Mouse (Mus musculus) kidney, postnatal 0 days (tissue): Measurements from ENCODE around the gene Efcc1. TPM values are rescaled to one million over a fixed set of nuclear protein-coding genes. Genes with fewer than 3 reads are reported as not detected.

Experiments used
- ATAC-seq: fragments of 200-750 bp; cut with Nextera tagmentation; replicated peaks from 2 replicates; pipeline ENCODE4 v1.8.0; 2017; ENCODE audit warnings: low read depth, moderate number of reproducible peaks, moderate TSS enrichment, moderate library complexity; ENCODE audit not compliant: low FRiP score
- DNase-seq: peaks from one replicate; pipeline ENCODE4 v3.0.0-alpha.2; 2016; ENCODE audit warnings: low spot score
- H3K27ac ChIP-seq: fragments of 300-500 bp; sonication (generic); 2 replicates; pipeline ENCODE4 v1.5.1; 2014; ENCODE audit warnings: mild to moderate bottlenecking
- H3K27me3 ChIP-seq: fragments of 300-500 bp; sonication (generic); 2 replicates; pipeline ENCODE4 v1.6.1; 2014; ENCODE audit warnings: low read length, mixed read lengths; ENCODE audit not compliant: insufficient read depth
- H3K36me3 ChIP-seq: fragments of 300-500 bp; sonication (generic); 2 replicates; pipeline ENCODE4 v1.6.1; 2014; ENCODE audit warnings: low read length, mixed read lengths; ENCODE audit not compliant: insufficient read depth
- H3K4me1 ChIP-seq: fragments of 300-500 bp; sonication (generic); replicated peaks from 2 replicates; pipeline ENCODE4 v1.6.1; 2014; ENCODE audit warnings: antibody characterized with exemption, low read length, mixed read lengths; ENCODE audit not compliant: insufficient read depth
- H3K4me2 ChIP-seq: fragments of 300-500 bp; sonication (generic); 2 replicates; pipeline ENCODE4 v1.6.1; 2014; ENCODE audit warnings: mild to moderate bottlenecking, low read length, moderate library complexity, mixed read lengths
- H3K4me3 ChIP-seq: fragments of 300-500 bp; sonication (generic); replicated peaks from 2 replicates; pipeline ENCODE4 v1.5.1; 2014; ENCODE audit warnings: low read depth, low read length
- H3K9ac ChIP-seq: fragments of 300-500 bp; sonication (generic); 2 replicates; pipeline ENCODE4 v1.6.1; 2014; ENCODE audit warnings: low read depth, low read length
- H3K9me3 ChIP-seq: fragments of 300-500 bp; sonication (generic); replicated peaks from 2 replicates; pipeline ENCODE4 v1.6.1; 2016; ENCODE audit warnings: low read length, inconsistent platforms, mixed read lengths
- CTCF ChIP-seq: IDR thresholded peaks from 2 replicates; pipeline ENCODE4 v1.5.1; 2016; ENCODE audit warnings: antibody characterized with exemption, low read depth, mild to moderate bottlenecking, moderate library complexity
- WGBS: fragments of 180-500 bp; shearing (Covaris S2); extraction: QIAGEN DNeasy Blood & Tissue Kit; methylation state at CpG from one replicate; pipeline ENCODE4 v1.1.7; 2014; 5-methylcytosine and 5-hydroxymethylcytosine counted together
- polyA plus RNA-seq: library from polyadenylated mRNA; unstranded; fragments of >200 nt; fragmentation: Nextera tagmentation; extraction: Ambion mirVana; gene quantifications from 2 replicates; pipeline ENCODE4 v1.2.1, GENCODE M21; 2015

Gene Efcc1
- polyA plus RNA-seq, 1 experiment from 2014 or later: 2.0 TPM

DNA sequence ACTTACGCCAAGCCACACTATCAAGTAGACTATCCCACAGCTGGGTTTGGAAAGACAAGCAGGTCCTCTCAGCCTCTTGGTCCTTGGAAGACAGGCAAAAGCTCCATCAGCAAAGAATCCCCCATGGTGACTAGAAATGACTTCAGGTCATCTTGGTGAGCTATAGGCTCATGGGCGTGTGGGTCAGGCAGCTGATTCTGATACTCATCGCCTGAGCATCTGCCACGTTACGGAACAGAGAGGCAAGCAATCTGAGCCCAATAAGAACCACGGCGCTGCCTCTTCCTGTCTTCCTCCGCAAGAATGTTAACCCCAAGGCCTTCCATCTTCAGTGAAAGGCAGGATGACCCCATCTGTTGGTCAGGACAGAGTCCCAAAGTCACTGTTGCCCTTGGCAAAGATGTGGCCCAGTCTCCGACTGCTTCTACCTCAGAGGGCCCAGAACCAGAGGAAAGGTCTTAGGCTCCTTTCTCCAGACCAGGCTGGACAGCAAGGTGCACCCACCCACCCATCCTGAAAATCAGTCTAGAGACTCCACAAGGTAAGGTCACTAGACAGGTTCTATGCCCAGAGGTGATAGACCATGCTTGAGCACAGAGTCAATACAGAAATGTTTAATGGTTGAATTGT, 57.7 kb downstream of the Efcc1 start:
- Histone ChIP-seq H3K4me1 (peaks cover 9% of the 10 kb centered on the region), H3K9me3 (no peaks in the 10 kb centered on the region), H3K4me2 (no peak overlapping the region), H3K27ac (no peak overlapping the region), H3K9ac (no peak overlapping the region), H3K36me3 (peaks cover 11% of the 10 kb centered on the region), H3K4me3 (no peak overlapping the region), H3K27me3 (no peaks in the 10 kb centered on the region)
- DNase-seq (no peak), ATAC-seq (no peak)
- 82% methylated on average over 9 of the region's 9 CpGs for WGBS
- TF ChIP-seq CTCF: no peak

DNA sequence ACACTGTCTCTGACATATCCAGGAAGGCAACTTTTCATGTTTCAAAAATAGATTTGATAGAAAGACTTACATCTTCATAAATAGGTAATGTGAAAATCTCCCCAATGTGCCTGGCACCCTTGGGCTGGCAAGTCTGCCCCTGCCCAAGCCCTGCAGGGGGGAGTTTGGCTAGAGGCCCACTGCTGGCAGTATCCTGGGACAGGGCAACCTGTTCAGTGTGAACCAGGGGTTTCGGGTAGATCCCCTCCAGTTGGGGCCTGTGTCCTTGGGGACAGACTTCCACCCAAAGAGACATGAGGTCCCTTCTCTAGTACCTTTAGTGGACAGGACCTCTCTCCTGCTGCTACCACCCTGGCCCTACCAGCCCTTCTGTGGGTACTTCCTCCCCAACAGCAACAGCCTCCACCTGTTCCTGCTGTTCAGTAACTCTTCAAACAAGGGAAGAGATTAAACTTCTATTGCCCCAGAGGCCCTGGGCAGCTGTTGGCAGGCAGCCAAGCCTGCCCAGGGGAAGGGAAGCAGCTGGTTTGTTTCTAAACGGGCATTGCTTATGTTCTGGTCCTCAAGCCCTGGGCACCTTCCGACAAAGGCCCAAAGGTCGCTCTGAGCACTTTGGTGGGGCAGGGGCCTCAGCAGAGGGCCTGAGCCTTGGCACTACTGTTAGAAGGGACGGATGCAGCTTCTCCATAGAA, 58.4 kb downstream of the Efcc1 start:
- Histone ChIP-seq H3K4me1 (peaks cover 9% of the 10 kb centered on the region), H3K27ac (peak overlapping the region; percentile 62), H3K4me2 (no peak overlapping the region), H3K4me3 (no peak overlapping the region), H3K9ac (no peak overlapping the region), H3K36me3 (peaks cover 11% of the 10 kb centered on the region), H3K27me3 (no peaks in the 10 kb centered on the region), H3K9me3 (no peaks in the 10 kb centered on the region)
- WGBS: 35% methylated on average over 5 of the region's 5 CpGs
- ATAC-seq (peak; percentile 14; the same call in 1 of the 2 replicates), DNase-seq (peak; percentile 62)
- TF ChIP-seq CTCF: no peak

DNA sequence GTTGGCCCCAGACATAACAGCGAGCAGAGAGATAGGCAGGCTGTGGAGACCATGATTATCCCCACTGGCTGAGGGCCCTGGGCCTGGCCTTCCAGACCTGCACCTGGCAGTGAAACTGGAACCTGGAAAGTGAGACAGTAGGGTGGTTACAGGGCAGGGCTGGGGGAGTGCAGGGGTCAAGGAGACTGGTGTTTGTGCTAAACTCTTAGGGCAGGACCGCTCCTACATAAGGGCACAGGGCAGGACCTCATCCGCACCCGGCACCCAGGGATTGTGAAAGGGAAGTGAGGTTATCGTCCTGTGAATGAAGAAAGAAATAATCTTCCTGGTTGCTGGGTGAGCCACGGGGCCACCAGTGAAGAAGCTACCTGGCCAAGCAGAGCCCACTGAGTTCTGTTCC, 59.1 kb downstream of the Efcc1 start:
- no peak for DNase-seq
- Histone ChIP-seq H3K4me3 (no peak overlapping the region), H3K36me3 (peaks cover 11% of the 10 kb centered on the region), H3K27me3 (no peaks in the 10 kb centered on the region), H3K4me2 (no peak overlapping the region), H3K4me1 (peaks cover 9% of the 10 kb centered on the region), H3K27ac (peak overlapping the region; percentile 62), H3K9me3 (no peaks in the 10 kb centered on the region), H3K9ac (no peak overlapping the region)
- no peak for ATAC-seq
- WGBS: 64% methylated on average over 6 of the region's 6 CpGs
- no peak for TF ChIP-seq CTCF

DNA sequence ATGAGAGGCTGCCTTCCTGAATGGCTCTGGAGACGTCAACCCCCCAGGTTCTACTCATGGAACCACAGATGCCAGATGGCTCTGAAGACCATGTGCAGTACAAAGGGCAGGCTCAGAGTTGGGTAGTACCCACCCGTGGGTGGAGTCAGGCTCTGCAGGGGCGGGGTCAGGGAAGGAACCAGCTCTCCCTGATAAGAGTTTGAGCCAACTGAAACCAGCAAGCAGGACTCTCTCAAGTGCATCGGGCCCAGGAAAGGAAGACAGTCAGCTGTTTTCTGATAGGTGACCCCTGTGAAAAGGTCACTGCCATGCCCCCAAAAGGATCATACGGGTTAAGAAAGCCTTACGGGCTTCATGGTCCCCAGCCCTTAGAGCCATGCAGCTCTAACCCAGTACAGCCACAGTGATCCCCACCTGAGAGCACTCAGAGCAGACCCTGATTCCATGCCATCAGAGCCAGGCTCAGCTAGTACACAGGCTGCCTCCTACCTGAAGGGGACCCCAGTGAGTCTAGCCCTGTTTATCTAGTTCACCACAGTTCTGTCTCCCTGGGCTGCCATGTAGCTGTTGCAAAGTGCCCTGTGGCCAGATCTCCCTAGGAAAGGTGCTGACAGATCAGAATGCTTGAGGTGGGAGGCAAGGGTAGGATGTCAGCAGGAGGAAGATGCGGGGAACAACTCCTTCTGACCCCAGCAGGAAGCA, 60.3 kb downstream of the Efcc1 start:
- Histone ChIP-seq H3K27me3 (no peaks in the 10 kb centered on the region), H3K4me2 (no peak overlapping the region), H3K36me3 (peaks cover 11% of the 10 kb centered on the region), H3K9me3 (no peaks in the 10 kb centered on the region), H3K4me3 (no peak overlapping the region), H3K27ac (0 out of 2 replicates have a peak overlapping the region, but pooled peaks have one; percentile 2), H3K9ac (no peak overlapping the region), H3K4me1 (peaks cover 9% of the 10 kb centered on the region)
- DNase-seq (peak; percentile 10), ATAC-seq (no peak; the same call in 1 of the 2 replicates)
- no peak for TF ChIP-seq CTCF
- WGBS: 65% methylated on average over 7 of the region's 7 CpGs

DNA sequence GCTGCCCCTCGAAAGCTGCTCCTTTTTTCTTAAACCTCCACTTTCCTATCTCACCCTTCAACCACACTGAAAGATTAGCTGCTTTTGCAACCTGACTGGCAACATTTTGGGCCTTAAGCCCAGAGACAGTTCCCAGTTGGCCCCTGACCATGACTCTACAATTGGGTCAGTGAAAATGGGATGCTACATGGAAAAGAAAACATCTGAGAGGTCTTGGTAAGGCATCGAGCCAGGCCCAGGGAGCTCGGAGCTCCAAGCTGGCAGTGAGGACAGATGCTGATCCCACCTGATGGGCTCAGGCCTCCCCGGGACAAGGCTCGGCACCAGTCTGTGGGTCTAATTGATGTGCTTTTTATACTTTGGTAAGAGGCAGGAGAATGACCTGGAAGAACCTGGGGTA, 61.2 kb downstream of the Efcc1 start:
- Histone ChIP-seq H3K4me1 (peaks cover 9% of the 10 kb centered on the region), H3K4me2 (no peak overlapping the region), H3K27ac (no peak overlapping the region), H3K36me3 (peaks cover 11% of the 10 kb centered on the region), H3K9me3 (no peaks in the 10 kb centered on the region), H3K9ac (no peak overlapping the region), H3K4me3 (no peak overlapping the region), H3K27me3 (no peaks in the 10 kb centered on the region)
- WGBS: 93% methylated on average over 5 of the region's 5 CpGs
- ATAC-seq: no peak
- no peak for TF ChIP-seq CTCF
- no peak for DNase-seq

DNA sequence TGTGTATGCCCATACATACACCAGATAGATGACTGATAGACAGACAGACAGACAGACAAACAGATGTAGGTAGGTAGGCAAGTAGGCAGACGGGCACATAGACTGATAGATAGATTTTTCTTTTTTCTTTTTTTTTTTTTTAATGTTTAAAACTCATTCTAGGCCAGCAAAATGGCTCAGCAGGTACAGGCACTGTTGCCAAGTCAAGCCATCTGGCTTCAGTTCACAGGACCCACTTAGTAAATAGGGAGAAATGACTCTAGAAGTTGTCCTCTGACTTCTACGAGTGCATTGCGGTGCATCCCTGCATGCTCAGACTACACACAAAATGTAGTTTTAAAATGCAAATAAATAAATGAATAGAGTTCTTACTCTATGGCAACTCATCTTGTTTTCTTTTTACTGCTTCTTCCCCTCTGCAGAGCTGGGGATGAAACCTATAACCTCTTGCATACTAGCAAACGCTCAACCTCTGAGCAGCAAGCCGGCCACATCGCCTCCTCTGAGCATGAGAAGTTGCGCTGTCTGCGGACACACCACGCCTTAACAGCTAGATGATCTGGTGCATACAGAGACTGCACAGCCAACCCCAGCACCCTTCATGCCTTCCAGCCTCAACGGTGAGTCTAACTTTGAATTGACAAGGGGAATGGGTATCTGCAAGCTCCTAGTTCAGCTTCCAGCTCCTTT, 63.3 kb downstream of the Efcc1 start:
- no peak for DNase-seq
- no peak for ATAC-seq
- H3K27ac ChIP-seq: no peak overlapping the region
- TF ChIP-seq CTCF: no peak
- H3K36me3 ChIP-seq: peaks cover 11% of the 10 kb centered on the region
- no peak overlapping the region for H3K4me2 ChIP-seq
- H3K9me3 ChIP-seq: no peaks in the 10 kb centered on the region
- no peak overlapping the region for H3K4me3 ChIP-seq
- no peaks in the 10 kb centered on the region for H3K27me3 ChIP-seq
- peaks cover 11% of the 10 kb centered on the region for H3K4me1 ChIP-seq
- H3K9ac ChIP-seq: no peak overlapping the region
- 96% methylated on average over 10 of the region's 10 CpGs for WGBS
